Mouse (Mus musculus) CH12.LX (cell line): ENCODE measurements at regions not wholly inside any gene's neighbourhood (a gene's known extent, or its start where the extent isn't known, plus 50 kb on each side); places are given as distances from the start of the nearest gene placed in this dataset.

Experiments used
- DNase-seq: peaks from one replicate; pipeline ENCODE4 v3.0.0-alpha.2; 2013; ENCODE audit errors: extremely low read depth
- H3K27ac ChIP-seq: 2 replicates; pipeline ENCODE4 v1.5.1; 2012; ENCODE audit warnings: low read depth, mild to moderate bottlenecking, control low read depth, moderate library complexity; ENCODE audit not compliant: insufficient read depth
- H3K27me3 ChIP-seq: replicated peaks from 2 replicates; pipeline ENCODE3; 2012; ENCODE audit warnings: inconsistent platforms
- H3K36me3 ChIP-seq, 2 experiments: replicated peaks in 1 of 2; 2 replicates each; pipeline versions ENCODE3 to v1.6.1; 2012; ENCODE audit warnings: inconsistent platforms in 1 of 2, low read length in 1 of 2, mild to moderate bottlenecking in 1 of 2, mixed read lengths in 1 of 2, moderate library complexity in 1 of 2; ENCODE audit not compliant: control insufficient read depth in 1 of 2, insufficient read depth in 1 of 2
- H3K4me1 ChIP-seq, 2 experiments: 2 replicates each; pipeline ENCODE4 v1.6.1; 2012; ENCODE audit warnings: inconsistent platforms in 1 of 2, moderate library complexity in 1 of 2; ENCODE audit not compliant: insufficient read depth in 2 of 2, control insufficient read depth in 1 of 2
- H3K4me2 ChIP-seq: 2 replicates; pipeline ENCODE4 v1.6.1; 2012; ENCODE audit warnings: low read depth, mild to moderate bottlenecking, control low read depth; ENCODE audit not compliant: poor library complexity, insufficient read depth, severe bottlenecking
- H3K4me3 ChIP-seq, 3 experiments: fragments of 150-350 bp in 1 of 3; sonication (generic) in 1 of 3; replicated peaks in 1 of 3; 2 replicates each; pipeline versions ENCODE3 to v1.5.1; 2011 to 2012; ENCODE audit warnings: low read depth in 2 of 3, low read length in 2 of 3, mild to moderate bottlenecking in 2 of 3, moderate library complexity in 2 of 3, control low read depth in 1 of 3, improper control_type of control experiment in 1 of 3, inconsistent platforms in 1 of 3, mixed read lengths in 1 of 3; ENCODE audit not compliant: poor library complexity in 1 of 3
- H3K79me2 ChIP-seq: replicated peaks from 2 replicates; pipeline ENCODE4 v1.6.1; 2012; ENCODE audit warnings: mild to moderate bottlenecking, moderate library complexity; ENCODE audit not compliant: control insufficient read depth, poor library complexity, insufficient read depth, severe bottlenecking; ENCODE audit errors: extremely low read depth
- H3K9ac ChIP-seq: 2 replicates; pipeline ENCODE4 v1.6.1; 2012; ENCODE audit warnings: low read depth, mild to moderate bottlenecking, control low read depth, moderate library complexity; ENCODE audit not compliant: insufficient read depth
- H3K9me3 ChIP-seq: replicated peaks from 2 replicates; pipeline ENCODE3; 2012; ENCODE audit warnings: low read length, inconsistent platforms, mixed read lengths
- E2F4 ChIP-seq: IDR thresholded peaks from 2 replicates; pipeline ENCODE4 v1.6.1; 2011; ENCODE audit warnings: low read depth, low read length, improper control_type of control experiment; ENCODE audit not compliant: insufficient replicate concordance
- IRF4 ChIP-seq: IDR thresholded peaks from 2 replicates; pipeline ENCODE4 v1.6.1; 2014; ENCODE audit warnings: low read depth, mild to moderate bottlenecking, inconsistent platforms, low read length, improper control_type of control experiment
- JUN ChIP-seq: IDR thresholded peaks from 2 replicates; pipeline ENCODE4 v1.6.1; 2011; ENCODE audit warnings: low read depth, mild to moderate bottlenecking, low read length, improper control_type of control experiment, moderate library complexity; ENCODE audit not compliant: insufficient read depth
- MAFK ChIP-seq: IDR thresholded peaks from 2 replicates; pipeline ENCODE4 v1.6.1; 2011; ENCODE audit warnings: low read length, improper control_type of control experiment; ENCODE audit not compliant: insufficient replicate concordance
- MXI1 ChIP-seq: IDR thresholded peaks from 2 replicates; pipeline ENCODE4 v1.6.1; 2011; ENCODE audit warnings: mild to moderate bottlenecking, low read depth, low read length, improper control_type of control experiment
- MYC ChIP-seq: IDR thresholded peaks from 2 replicates; pipeline ENCODE4 v1.6.1; 2011; ENCODE audit warnings: low read depth, mild to moderate bottlenecking, improper control_type of control experiment, low read length
- NELFE ChIP-seq: IDR thresholded peaks from 2 replicates; pipeline ENCODE4 v1.6.1; 2011; ENCODE audit warnings: low read depth, low read length, improper control_type of control experiment
- NRF1 ChIP-seq: IDR thresholded peaks from 2 replicates; pipeline ENCODE4 v1.6.1; 2014; ENCODE audit warnings: low read depth, mild to moderate bottlenecking, inconsistent platforms, low read length, improper control_type of control experiment, moderate library complexity
- PAX5 ChIP-seq: IDR thresholded peaks from 2 replicates; pipeline ENCODE4 v1.6.1; 2012; ENCODE audit warnings: low read length, inconsistent platforms, mixed read lengths
- POLR2AphosphoS2 ChIP-seq: IDR thresholded peaks from 2 replicates; pipeline ENCODE4 v1.6.1; 2011; ENCODE audit warnings: low read depth, low read length, improper control_type of control experiment
- RCOR1 ChIP-seq: conservative IDR thresholded peaks from 2 replicates; pipeline ENCODE4 v1.6.1; 2012; ENCODE audit warnings: low read depth, mild to moderate bottlenecking, inconsistent platforms, low read length, improper control_type of control experiment
- ZKSCAN1 ChIP-seq: IDR thresholded peaks from 2 replicates; pipeline ENCODE4 v1.6.1; 2012; ENCODE audit warnings: low read depth, inconsistent platforms, low read length, improper control_type of control experiment, borderline replicate concordance
- ZMIZ1 ChIP-seq: IDR thresholded peaks from 2 replicates; pipeline ENCODE4 v1.6.1; 2012; ENCODE audit warnings: low read depth, mild to moderate bottlenecking, inconsistent platforms, low read length, improper control_type of control experiment
- dilution Hi-C: fragments of 300-500 bp; cut with MboI; formaldehyde crosslinking; loops from 2 replicates; pipeline ENCODE4 v1.14.3; 2020; ENCODE audit warnings: low sequenced_read_pairs; ENCODE audit not compliant: extremely low pct_unique_long_range_greater_than_20kb, extremely low pct_ligation_motif_present
- in situ Hi-C: fragments of 300-500 bp; cut with MboI; formaldehyde crosslinking; loops from 3 replicates; pipeline ENCODE4 v1.14.3; 2019; ENCODE audit warnings: low sequenced_read_pairs, low pct_ligation_motif_present, low pct_unique_long_range_greater_than_20kb, mixed read lengths

DNA sequence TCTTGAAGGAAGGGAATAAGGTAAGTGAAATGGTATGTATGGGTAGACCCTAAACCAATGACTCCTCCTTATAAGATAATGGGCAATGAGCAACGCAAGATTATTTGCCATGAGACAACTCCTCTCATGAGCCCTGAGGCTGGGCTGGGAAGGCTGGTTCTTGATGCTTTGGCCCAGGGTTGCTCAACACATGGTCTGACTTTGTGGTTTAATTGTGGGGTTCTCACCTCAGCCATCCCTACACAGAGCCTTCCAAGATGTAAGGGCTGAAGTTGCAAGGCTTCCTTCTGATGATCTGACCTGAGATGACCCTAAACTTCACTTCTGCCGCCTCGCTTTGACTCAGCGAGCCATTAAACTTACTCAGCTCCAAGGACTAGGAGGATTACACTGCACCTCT lies 237.8 kb upstream of the Dynlrb2 start:
- Histone ChIP-seq H3K79me2 (no peaks in the 10 kb centered on the region), H3K9me3 (peaks cover 6% of the 10 kb centered on the region), H3K9ac (no peak overlapping the region), H3K27ac (no peak overlapping the region), H3K4me3 (no peak overlapping the region), H3K4me2 (no peak overlapping the region), H3K36me3 (no peaks in the 10 kb centered on the region), H3K27me3 (peaks cover 81% of the 10 kb centered on the region), H3K4me1 (no peaks in the 10 kb centered on the region)
- dilution Hi-C loops: no loop called here
- TF ChIP-seq NRF1 (no peak), MAFK (no peak), PAX5 (no peak), JUN (no peak), ZMIZ1 (no peak), NELFE (no peak), ZKSCAN1 (no peak)
- no peak for DNase-seq
- in situ Hi-C loops: no loop called here

DNA sequence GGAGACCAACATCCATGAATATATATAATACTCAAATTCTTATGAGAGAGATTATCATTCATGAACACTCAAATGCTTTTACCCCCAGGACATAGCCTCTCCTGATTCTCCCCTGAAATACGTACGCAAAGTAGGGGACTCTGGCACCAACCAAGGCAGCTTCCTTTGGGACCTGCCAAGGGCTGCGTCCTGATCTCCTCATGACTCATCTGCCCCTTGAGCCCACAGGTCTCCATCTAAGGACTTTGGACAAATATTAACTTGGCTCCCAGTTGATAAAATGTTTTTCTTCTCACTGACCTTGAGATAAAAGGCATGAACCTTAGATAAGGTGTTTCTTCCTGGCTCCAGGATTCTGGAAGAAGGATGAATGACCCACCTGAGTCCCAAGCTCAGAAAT lies 239.2 kb upstream of the Dynlrb2 start:
- Histone ChIP-seq H3K27me3 (peaks cover 81% of the 10 kb centered on the region), H3K79me2 (no peaks in the 10 kb centered on the region), H3K27ac (no peak overlapping the region), H3K9ac (no peak overlapping the region), H3K4me3 (no peak overlapping the region), H3K4me1 (peaks cover 0 to 9% of the 10 kb centered on the region in 2 experiments; a peak in 2 of 4 replicates), H3K9me3 (peaks cover 6% of the 10 kb centered on the region), H3K36me3 (no peaks in the 10 kb centered on the region), H3K4me2 (no peak overlapping the region)
- dilution Hi-C loops (no loop called here), in situ Hi-C loops (no loop called here)
- TF ChIP-seq MXI1 (no peak), POLR2AphosphoS2 (no peak), E2F4 (no peak)
- no peak for DNase-seq

DNA sequence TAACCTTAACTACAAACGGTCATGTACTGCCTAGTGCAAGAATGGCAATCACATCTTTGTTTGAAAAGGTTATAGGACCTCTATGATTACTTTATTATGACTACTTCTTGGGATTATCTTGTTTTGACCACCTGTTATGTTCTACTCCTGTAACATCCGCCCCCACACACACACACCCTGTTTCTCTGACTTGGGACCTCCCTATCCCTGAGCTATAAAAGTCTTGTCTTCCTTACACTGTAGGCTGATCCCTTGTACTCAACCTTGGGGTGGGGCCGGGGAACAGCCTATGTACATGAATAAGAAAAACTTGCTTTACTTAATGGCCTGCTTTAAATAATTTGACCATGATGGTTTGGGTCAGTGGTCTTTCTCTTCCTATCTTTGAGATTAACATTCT lies 240.7 kb upstream of the Dynlrb2 start:
- no peak overlapping the region for H3K27ac ChIP-seq
- no peaks in the 10 kb centered on the region for H3K36me3 ChIP-seq
- H3K9me3 ChIP-seq: peaks cover 2% of the 10 kb centered on the region
- dilution Hi-C loops: no loop called here
- no peaks in the 10 kb centered on the region for H3K79me2 ChIP-seq
- H3K4me2 ChIP-seq: no peak overlapping the region
- no peak overlapping the region for H3K9ac ChIP-seq
- no peak for TF ChIP-seq E2F4
- no peak for TF ChIP-seq RCOR1
- TF ChIP-seq MYC: no peak
- no peak for TF ChIP-seq IRF4
- H3K4me3 ChIP-seq: no peak overlapping the region
- DNase-seq: no peak
- peaks cover 83% of the 10 kb centered on the region for H3K27me3 ChIP-seq
- peaks cover 0 to 9% of the 10 kb centered on the region in 2 experiments; a peak in 2 of 4 replicates for H3K4me1 ChIP-seq
- in situ Hi-C loops: no loop called here
